Mouse (Mus musculus) myocyte (in vitro differentiated cells): ENCODE data around the gene Sdc4. TPM values are rescaled to one million over a fixed set of nuclear protein-coding genes. Genes with fewer than 3 reads are reported as not detected.

Source experiments
- H3K27me3 ChIP-seq: one replicate; pipeline ENCODE4 v1.6.1; 2011; ENCODE audit not compliant: control insufficient read depth, insufficient read depth, insufficient read length
- H3K36me3 ChIP-seq: one replicate; pipeline ENCODE4 v1.6.1; 2011; ENCODE audit not compliant: control insufficient read depth, insufficient read depth
- H3K4me2 ChIP-seq: one replicate; pipeline ENCODE4 v1.6.1; 2011; ENCODE audit warnings: low read depth, control low read depth
- H3K4me3 ChIP-seq: one replicate; pipeline ENCODE4 v1.5.1; 2011; ENCODE audit warnings: mild to moderate bottlenecking, control low read depth, moderate library complexity
- H3K79me2 ChIP-seq: one replicate; pipeline ENCODE4 v1.6.1; 2011; ENCODE audit not compliant: control insufficient read depth, insufficient read depth
- H3ac ChIP-seq: one replicate; pipeline ENCODE4 v1.6.1; 2011; ENCODE audit not compliant: control insufficient read depth, insufficient read length
- CEBPB ChIP-seq: IDR thresholded peaks from 2 replicates; pipeline ENCODE4 v1.6.1; 2011; ENCODE audit warnings: mild to moderate bottlenecking, moderate library complexity; ENCODE audit not compliant: poor library complexity, insufficient read depth, severe bottlenecking
- E2F4 ChIP-seq: IDR thresholded peaks from one replicate; pipeline ENCODE4 v1.6.1; 2011; ENCODE audit warnings: mild to moderate bottlenecking, control low read depth, moderate library complexity; ENCODE audit not compliant: insufficient read depth
- MAX ChIP-seq: IDR thresholded peaks from one replicate; pipeline ENCODE4 v1.6.1; 2011; ENCODE audit warnings: low read depth, mild to moderate bottlenecking, control low read depth
- MYOD1 ChIP-seq, 3 experiments: IDR thresholded peaks; one replicate each; pipeline ENCODE4 v1.6.1; 2011; ENCODE audit warnings: control low read depth in 2 of 3, low read depth in 2 of 3, mild to moderate bottlenecking in 2 of 3, moderate library complexity in 1 of 3; ENCODE audit not compliant: insufficient read length in 2 of 3, control insufficient read depth in 1 of 3
- MYOG ChIP-seq, 3 experiments: IDR thresholded peaks; one replicate each; pipeline ENCODE4 v1.6.1; 2011; ENCODE audit warnings: control low read depth in 2 of 3, low read depth in 2 of 3, mild to moderate bottlenecking in 2 of 3; ENCODE audit not compliant: insufficient read length in 2 of 3, control insufficient read depth in 1 of 3, insufficient read depth in 1 of 3
- POLR2A ChIP-seq: IDR thresholded peaks from one replicate; pipeline ENCODE4 v1.6.1; 2011; ENCODE audit warnings: low read depth, mild to moderate bottlenecking, control low read depth, moderate library complexity; ENCODE audit not compliant: insufficient read length
- POLR2AphosphoS2 ChIP-seq: IDR thresholded peaks from one replicate; pipeline ENCODE4 v1.6.1; 2011; ENCODE audit warnings: low read depth, control low read depth; ENCODE audit not compliant: insufficient read length
- REST ChIP-seq: IDR thresholded peaks from one replicate; pipeline ENCODE4 v1.6.1; 2011; ENCODE audit warnings: mild to moderate bottlenecking, control low read depth, moderate library complexity; ENCODE audit not compliant: insufficient read depth, insufficient read length
- SRF ChIP-seq: IDR thresholded peaks from one replicate; pipeline ENCODE4 v1.6.1; 2011; ENCODE audit warnings: low read depth; ENCODE audit not compliant: control insufficient read depth, insufficient read length
- TCF12 ChIP-seq: IDR thresholded peaks from one replicate; pipeline ENCODE4 v1.6.1; 2011; ENCODE audit warnings: mild to moderate bottlenecking, control low read depth; ENCODE audit not compliant: poor library complexity, insufficient read depth, severe bottlenecking
- TCF3 ChIP-seq: IDR thresholded peaks from one replicate; pipeline ENCODE4 v1.6.1; 2011; ENCODE audit warnings: low read depth, control low read depth; ENCODE audit not compliant: insufficient read length
- USF1 ChIP-seq: IDR thresholded peaks from one replicate; pipeline ENCODE4 v1.6.1; 2011; ENCODE audit warnings: low read depth, mild to moderate bottlenecking, control low read depth, moderate library complexity
- polyA plus RNA-seq: library from polyadenylated mRNA; unstranded; fragments of >200 nt; fragmentation: generic; extraction: Trizol; gene quantifications from one replicate; pipeline ENCODE4 v1.2.1, GENCODE M21; 2012; ENCODE audit warnings: missing spikeins

Gene Sdc4
- polyA plus RNA-seq, 1 experiment: 52.4 TPM

- H3K4me2 ChIP-seq: peak overlapping the region; percentile 82
- no peak overlapping the region for H3K4me3 ChIP-seq
- no peaks in the 10 kb centered on the region for H3K36me3 ChIP-seq
- peaks cover 85% of the 10 kb centered on the region for H3K79me2 ChIP-seq
- H3K27me3 ChIP-seq: no peaks in the 10 kb centered on the region
- TF ChIP-seq E2F4 (no peak), MYOG (IDR thresholded peaks at IDR 0.05; ENCODE audit: control insufficient read depth in 1 of 3, insufficient read depth in 1 of 3, insufficient read length in 2 of 3, low read depth in 2 of 3) (no peak), CEBPB (peak; percentile 42; the same call in 1 of the 2 replicates), TCF12 (no peak)
- no peak overlapping the region for H3ac ChIP-seq
Measured at GRCm38 (mm10) chr2:164439001-164439421, 4.7 kb downstream of the Sdc4 start.

GRCm38 (mm10) chr2:164438257-164438656 lies 5.4 kb downstream of the Sdc4 start:
- H3K27me3 ChIP-seq: no peaks in the 10 kb centered on the region
- peak overlapping the region; percentile 82 for H3K4me2 ChIP-seq
- H3ac ChIP-seq: no peak overlapping the region
- no peak for TF ChIP-seq POLR2AphosphoS2
- peak in 1 of 3 experiments; percentile 69 for TF ChIP-seq MYOG (IDR thresholded peaks at IDR 0.05; ENCODE audit: control insufficient read depth in 1 of 3, insufficient read depth in 1 of 3, insufficient read length in 2 of 3, low read depth in 2 of 3)
- TF ChIP-seq MYOD1 (IDR thresholded peaks at IDR 0.05; ENCODE audit: control insufficient read depth in 1 of 3, insufficient read length in 2 of 3, low read depth in 2 of 3): peak in 1 of 3 experiments; percentile 74
- no peak for TF ChIP-seq E2F4
- no peaks in the 10 kb centered on the region for H3K36me3 ChIP-seq
- no peak overlapping the region for H3K4me3 ChIP-seq
- peaks cover 92% of the 10 kb centered on the region for H3K79me2 ChIP-seq

- TF ChIP-seq MAX (no peak), E2F4 (no peak), POLR2A (no peak), MYOG (IDR thresholded peaks at IDR 0.05; ENCODE audit: control insufficient read depth in 1 of 3, insufficient read depth in 1 of 3, insufficient read length in 2 of 3, low read depth in 2 of 3) (no peak), USF1 (no peak), TCF12 (no peak)
- Histone ChIP-seq H3K36me3 (no peaks in the 10 kb centered on the region), H3K79me2 (peaks cover 91% of the 10 kb centered on the region), H3ac (no peak overlapping the region), H3K4me2 (peak overlapping the region; percentile 82), H3K27me3 (no peaks in the 10 kb centered on the region), H3K4me3 (no peak overlapping the region)
Measured at GRCm38 (mm10) chr2:164437710-164438109, 6.0 kb downstream of the Sdc4 start.

- Histone ChIP-seq H3K79me2 (peaks cover 83% of the 10 kb centered on the region), H3ac (no peak overlapping the region), H3K27me3 (no peaks in the 10 kb centered on the region), H3K4me3 (no peak overlapping the region), H3K36me3 (no peaks in the 10 kb centered on the region), H3K4me2 (peak overlapping the region; percentile 82)
- TF ChIP-seq E2F4 (no peak), SRF (no peak), POLR2A (no peak), REST (no peak), TCF3 (no peak), USF1 (no peak), MYOG (IDR thresholded peaks at IDR 0.05; ENCODE audit: control insufficient read depth in 1 of 3, insufficient read depth in 1 of 3, insufficient read length in 2 of 3, low read depth in 2 of 3) (no peak), MYOD1 (IDR thresholded peaks at IDR 0.05; ENCODE audit: control insufficient read depth in 1 of 3, insufficient read length in 2 of 3, low read depth in 2 of 3) (no peak), CEBPB (no peak)
Measured at GRCm38 (mm10) chr2:164436961-164437360, 6.7 kb downstream of the Sdc4 start.

- Histone ChIP-seq H3ac (no peak overlapping the region), H3K27me3 (no peaks in the 10 kb centered on the region), H3K36me3 (no peaks in the 10 kb centered on the region), H3K4me3 (no peak overlapping the region), H3K4me2 (peak overlapping the region; percentile 82), H3K79me2 (peaks cover 78% of the 10 kb centered on the region)
- TF ChIP-seq USF1: no peak
- no peak for TF ChIP-seq POLR2A
- TF ChIP-seq MYOD1 (IDR thresholded peaks at IDR 0.05; ENCODE audit: control insufficient read depth in 1 of 3, insufficient read length in 2 of 3, low read depth in 2 of 3): peak in 1 of 3 experiments; percentile 17
- no peak for TF ChIP-seq POLR2AphosphoS2
- no peak for TF ChIP-seq CEBPB
- no peak for TF ChIP-seq TCF3
- TF ChIP-seq MAX: no peak
- no peak for TF ChIP-seq REST
- no peak for TF ChIP-seq E2F4
- TF ChIP-seq TCF12: no peak
- peak in 1 of 3 experiments; percentile 50 for TF ChIP-seq MYOG (IDR thresholded peaks at IDR 0.05; ENCODE audit: control insufficient read depth in 1 of 3, insufficient read depth in 1 of 3, insufficient read length in 2 of 3, low read depth in 2 of 3)
- TF ChIP-seq SRF: no peak
Measured at GRCm38 (mm10) chr2:164436215-164436913, 7.3 kb downstream of the Sdc4 start.
